8 mouse cellular contexts compared by ENCODE assay signal in genomic region chr2:174328358-174328905, GRCm38 (mm10). TPM values are rescaled to one million over a fixed set of nuclear protein-coding genes. Genes with fewer than 3 reads are reported as not detected.
DNase-seq lines count a peak whose midpoint lies in the region; ATAC-seq lines count a peak whose summit lies in the region.

No protein-coding gene starts in this region.

- peaks cover 9% of the 10 kb centered on the region for H3K9me3 ChIP-seq in megakaryocyte, embryonic 14.5 days
- peaks cover 5% of the 10 kb centered on the region; the same call in 1 of the 2 replicates for H3K9me3 ChIP-seq in hindbrain, embryonic 12.5 days (replicated peaks)
- no peaks in the 10 kb centered on the region for H3K9me3 ChIP-seq in midbrain, embryonic 13.5 days

- H3K4me3 ChIP-seq in megakaryocyte, embryonic 14.5 days (replicated peaks) = peak overlapping the region; percentile 97
- peak overlapping the region; percentile 98 for H3K4me3 ChIP-seq in hindbrain, embryonic 12.5 days
- peak overlapping the region; percentile 96 for H3K4me3 ChIP-seq in midbrain, embryonic 13.5 days (replicated peaks)

- peak; percentile 41 for DNase-seq in cerebellum, adult 11-12 months
- no peak for DNase-seq in cerebellum, adult 9-10 months
- DNase-seq in frontal cortex, adult 2 months (ENCODE audit: extremely low spot score in 1 of 2, low spot score in 1 of 2) = no peak
- DNase-seq in layer of hippocampus, postnatal 14 days (ENCODE audit: low spot score in 2 of 2) = no peak

- H3K27me3 ChIP-seq in megakaryocyte, embryonic 14.5 days (replicated peaks) = no peaks in the 10 kb centered on the region
- H3K27me3 ChIP-seq in hindbrain, embryonic 12.5 days = 0 out of 2 replicates have a peak, but pooled peaks cover 4% of the 10 kb centered on the region
- peaks cover 2% of the 10 kb centered on the region; the same call in 1 of the 2 replicates for H3K27me3 ChIP-seq in midbrain, embryonic 13.5 days

- H3K27ac ChIP-seq in hindbrain, embryonic 12.5 days = peak overlapping the region; percentile 100; the same call in 1 of the 2 replicates
- H3K27ac ChIP-seq in midbrain, embryonic 13.5 days = peak overlapping the region; percentile 100; the same call in 1 of the 2 replicates

- H3K36me3 ChIP-seq in megakaryocyte, embryonic 14.5 days (replicated peaks; ENCODE audit: low read length) = peaks cover 9% of the 10 kb centered on the region
- H3K36me3 ChIP-seq in hindbrain, embryonic 12.5 days = no peaks in the 10 kb centered on the region
- no peaks in the 10 kb centered on the region for H3K36me3 ChIP-seq in midbrain, embryonic 13.5 days

- no peak for ATAC-seq in megakaryocyte, adult 5-6 weeks (ENCODE audit: poor library complexity, severe bottlenecking)
- no peak for ATAC-seq in hindbrain, embryonic 12.5 days (ENCODE audit: low FRiP score)
- ATAC-seq in midbrain, embryonic 13.5 days = no peak

- peak overlapping the region; percentile 100 for H3K9ac ChIP-seq in hindbrain, embryonic 12.5 days
- peak overlapping the region; percentile 100 for H3K9ac ChIP-seq in midbrain, embryonic 13.5 days (replicated peaks)

- WGBS in hindbrain, embryonic 12.5 days = 51% methylated on average over 46 of the region's 46 CpGs
- WGBS in midbrain, embryonic 13.5 days = 56% methylated on average over 46 of the region's 46 CpGs

- peak overlapping the region; percentile 65 for H3K4me2 ChIP-seq in hindbrain, embryonic 12.5 days (replicated peaks)
- H3K4me2 ChIP-seq in midbrain, embryonic 13.5 days (replicated peaks) = peak overlapping the region; percentile 68

- peaks cover 23% of the 10 kb centered on the region for H3K4me1 ChIP-seq in megakaryocyte, embryonic 14.5 days
- peaks cover 23% of the 10 kb centered on the region for H3K4me1 ChIP-seq in hindbrain, embryonic 12.5 days
- H3K4me1 ChIP-seq in midbrain, embryonic 13.5 days (replicated peaks) = peaks cover 41% of the 10 kb centered on the region

RNA-seq across cellular contexts. Expression of gene Gm20721, which starts 18.1 kb away (rescaled TPM):
- polyA plus RNA-seq in megakaryocyte, embryonic 14.5 days (2012; ENCODE audit: insufficient read depth, low replicate concordance) = 0.57 TPM in 1 of 2 replicates, not detected in the other
- 0.21 TPM in 1 of 2 replicates, not detected in the other for total RNA-seq in megakaryocyte, adult 5-6 weeks (2015)
- total RNA-seq in megakaryocyte, adult 5-6 weeks (2017) = 1.5 and 3.4 TPM in 2 replicates
- polyA plus RNA-seq in hindbrain, embryonic 12.5 days (2016; fragmentation: Nextera tagmentation; extraction: Ambion mirVana) = 13.7 and 14.5 TPM in 2 replicates
- 8.8 and 10.5 TPM in 2 replicates for polyA plus RNA-seq in midbrain, embryonic 13.5 days (2015; fragmentation: Nextera tagmentation; extraction: Ambion mirVana)
- polyA plus RNA-seq in frontal cortex, adult 2 months (2012; rRNA removed) = 2.9 and 7.7 TPM in 2 replicates
- 1 to 10 TPM; 2.6 to 2.8 TPM for total RNA-seq in layer of hippocampus, postnatal 14 days (2021)

RNA-seq across cellular contexts. Expression of gene Gnas, which starts 44.3 kb away (rescaled TPM):
- polyA plus RNA-seq in megakaryocyte, embryonic 14.5 days (2012; ENCODE audit: insufficient read depth, low replicate concordance) = 1,157 and 1,276 TPM in 2 replicates
- total RNA-seq in megakaryocyte, adult 5-6 weeks (2015) = 518 and 554 TPM in 2 replicates
- 238 and 262 TPM in 2 replicates for total RNA-seq in megakaryocyte, adult 5-6 weeks (2017)
- 1,701 and 1,752 TPM in 2 replicates for polyA plus RNA-seq in hindbrain, embryonic 12.5 days (2016; fragmentation: Nextera tagmentation; extraction: Ambion mirVana)
- 1,084 and 1,205 TPM in 2 replicates for polyA plus RNA-seq in midbrain, embryonic 13.5 days (2015; fragmentation: Nextera tagmentation; extraction: Ambion mirVana)
- polyA plus RNA-seq in frontal cortex, adult 2 months (2012; rRNA removed) = 2,156 and 2,275 TPM in 2 replicates
- 1,000 to 10,000 TPM; 1,917 to 1,971 TPM for total RNA-seq in layer of hippocampus, postnatal 14 days (2021)
